Mouse (Mus musculus) left cerebral cortex, adult 18-20 months (tissue): ENCODE measurements at regions not wholly inside any gene's neighbourhood (a gene's known extent, or its start where the extent isn't known, plus 50 kb on each side); places are given as distances from the start of the nearest gene placed in this dataset.
A peak's percentile ranks its signal among the peaks of the same experiment; 100 is the strongest.
"Not testable (repeated sequence)": the region's sequence is repeated elsewhere in the genome, so short reads cannot be mapped to it uniquely, and the experiment has no call there.

ENCODE experiments used
- DNase-seq, 2 experiments: peaks; one replicate each; pipeline ENCODE4 v3.0.0; 2021 to 2022; ENCODE audit warnings: low spot score in 2 of 2, mixed read lengths in 1 of 2

- no peak for DNase-seq
Measured at GRCm38 (mm10) chr9:83728428-83728827, 77.6 kb downstream of the Elovl4 start.

- peak; percentile 70 to 80 for DNase-seq
Measured at GRCm38 (mm10) chr9:83727462-83728189, 78.5 kb downstream of the Elovl4 start.

- DNase-seq = no peak
Measured at GRCm38 (mm10) chr9:83726979-83727378, 79.1 kb downstream of the Elovl4 start.

- DNase-seq = no peak
Measured at GRCm38 (mm10) chr9:83726105-83726504, 80.0 kb downstream of the Elovl4 start.

GRCm38 (mm10) chr9:83725545-83725944, 80.5 kb downstream of the Elovl4 start:
- DNase-seq = no peak

GRCm38 (mm10) chr9:83720982-83721381, 85.1 kb downstream of the Elovl4 start:
- DNase-seq = no peak

- DNase-seq = no peak
Measured at GRCm38 (mm10) chr9:83719811-83720210, 86.3 kb downstream of the Elovl4 start.

- not testable (repeated sequence) for DNase-seq
Measured at GRCm38 (mm10) chr9:83718084-83718483, 88.0 kb downstream of the Elovl4 start.

- no peak for DNase-seq
Measured at GRCm38 (mm10) chr9:83716101-83716763, 89.8 kb downstream of the Elovl4 start.

- DNase-seq = no peak
Measured at GRCm38 (mm10) chr9:83707361-83707760, 98.7 kb downstream of the Elovl4 start.

GRCm38 (mm10) chr9:83706071-83706470, 100.0 kb downstream of the Elovl4 start:
- DNase-seq = no peak

- DNase-seq = no peak
Measured at GRCm38 (mm10) chr9:83704186-83704585, 101.9 kb downstream of the Elovl4 start.

- DNase-seq = no peak
Measured at GRCm38 (mm10) chr9:83700916-83701315, 105.2 kb downstream of the Elovl4 start.

GRCm38 (mm10) chr9:83700056-83700455, 106.0 kb downstream of the Elovl4 start:
- DNase-seq = no peak

GRCm38 (mm10) chr9:83691332-83692198, 114.5 kb downstream of the Elovl4 start:
- DNase-seq = peak; percentile 66 to 67
